Mouse (Mus musculus) megakaryocyte, adult 5-6 weeks (primary cell): ENCODE results near the gene Isoc2b. TPM values are rescaled to one million over a fixed set of nuclear protein-coding genes. Genes with fewer than 3 reads are reported as not detected.

Experiments used
- total RNA-seq, 2 experiments: library from RNA; stranded (forward) in 1 of 2; stranded (reverse) in 1 of 2; fragments of 153-499, 151-499 nt in 1 of 2; fragments of 221-1000, 200-1000 nt in 1 of 2; gene quantifications; 2 replicates each; pipeline versions ENCODE4 v1.2.3 to v1.2.4; 2015 to 2017

Gene Isoc2b
- total RNA-seq, 2 experiments from 2014 or later = 9.2 to 70.2 TPM

Other genes starting within 250 kb of the Isoc2b start
Only the 30 nearest of the 33 such genes appear.
- 12.7 and 16.9 TPM in 2 replicates for gene Hspbp1, start 185.2 kb downstream of the Isoc2b start, total RNA-seq (2015)
- gene Hspbp1, start 185.2 kb downstream of the Isoc2b start, total RNA-seq (2017) = 9.8 and 15.3 TPM in 2 replicates
- gene Brsk1, start 179.7 kb downstream of the Isoc2b start, total RNA-seq (2015) = not detected in 2 replicates
- gene Brsk1, start 179.7 kb downstream of the Isoc2b start, total RNA-seq (2017) = not detected in 2 replicates
- 11.4 and 13.3 TPM in 2 replicates for gene Tmem150b, start 145.0 kb downstream of the Isoc2b start, total RNA-seq (2015)
- gene Tmem150b, start 145.0 kb downstream of the Isoc2b start, total RNA-seq (2017) = 15.5 and 18.0 TPM in 2 replicates
- gene Kmt5c, start 130.1 kb downstream of the Isoc2b start, total RNA-seq (2015) = 32.4 and 38.4 TPM in 2 replicates
- gene Kmt5c, start 130.1 kb downstream of the Isoc2b start, total RNA-seq (2017) = 44.2 and 58.2 TPM in 2 replicates
- gene Cox6b2, start 117.2 kb downstream of the Isoc2b start, total RNA-seq (2015) = 29.5 and 32.4 TPM in 2 replicates
- gene Cox6b2, start 117.2 kb downstream of the Isoc2b start, total RNA-seq (2017) = 20.5 and 24.8 TPM in 2 replicates
- gene Fam71e2, start 99.0 kb downstream of the Isoc2b start, total RNA-seq (2015) = not detected in 2 replicates
- gene Fam71e2, start 99.0 kb downstream of the Isoc2b start, total RNA-seq (2017) = not detected in 2 replicates
- not detected in 2 replicates for gene Il11, start 87.4 kb downstream of the Isoc2b start, total RNA-seq (2015)
- not detected in 2 replicates for gene Il11, start 87.4 kb downstream of the Isoc2b start, total RNA-seq (2017)
- gene Tmem190, start 87.3 kb downstream of the Isoc2b start, total RNA-seq (2015) = not detected in 2 replicates
- gene Tmem190, start 87.3 kb downstream of the Isoc2b start, total RNA-seq (2017) = not detected in 2 replicates
- gene Tmem238, start 80.6 kb downstream of the Isoc2b start, total RNA-seq (2015) = 1.3 and 3.0 TPM in 2 replicates
- 0.61 and 2.5 TPM in 2 replicates for gene Tmem238, start 80.6 kb downstream of the Isoc2b start, total RNA-seq (2017)
- gene Rpl28, start 77.4 kb downstream of the Isoc2b start, total RNA-seq (2015) = 1,340 and 1,433 TPM in 2 replicates
- gene Rpl28, start 77.4 kb downstream of the Isoc2b start, total RNA-seq (2017) = 535 and 673 TPM in 2 replicates
- 313 and 324 TPM in 2 replicates for gene Ube2s, start 57.7 kb downstream of the Isoc2b start, total RNA-seq (2015)
- 178 and 185 TPM in 2 replicates for gene Ube2s, start 57.7 kb downstream of the Isoc2b start, total RNA-seq (2017)
- gene Shisa7, start 25.6 kb downstream of the Isoc2b start, total RNA-seq (2015) = not detected in 2 replicates
- not detected in 2 replicates for gene Shisa7, start 25.6 kb downstream of the Isoc2b start, total RNA-seq (2017)
- 2.3 and 3.0 TPM in 2 replicates for gene Isoc2a, start 6.9 kb upstream of the Isoc2b start, total RNA-seq (2015)
- 5.0 TPM in 2 replicates for gene Isoc2a, start 6.9 kb upstream of the Isoc2b start, total RNA-seq (2017)
- gene Gm36210, start 36.3 kb upstream of the Isoc2b start, total RNA-seq (2015) = not detected in 2 replicates
- gene Gm36210, start 36.3 kb upstream of the Isoc2b start, total RNA-seq (2017) = not detected in 2 replicates
- gene Zfp628, start 45.0 kb upstream of the Isoc2b start, total RNA-seq (2015) = 6.7 and 7.3 TPM in 2 replicates
- gene Zfp628, start 45.0 kb upstream of the Isoc2b start, total RNA-seq (2017) = 1.9 and 3.0 TPM in 2 replicates
- gene Nat14, start 51.8 kb upstream of the Isoc2b start, total RNA-seq (2015) = 0.13 and 0.82 TPM in 2 replicates
- gene Nat14, start 51.8 kb upstream of the Isoc2b start, total RNA-seq (2017) = 0.11 and 1.1 TPM in 2 replicates
- gene Ssc5d, start 55.5 kb upstream of the Isoc2b start, total RNA-seq (2015) = not detected in 2 replicates
- gene Ssc5d, start 55.5 kb upstream of the Isoc2b start, total RNA-seq (2017) = 0.04 TPM in 1 of 2 replicates, not detected in the other
- not detected in 2 replicates for gene Sbk2, start 94.1 kb upstream of the Isoc2b start, total RNA-seq (2015)
- not detected in 2 replicates for gene Sbk2, start 94.1 kb upstream of the Isoc2b start, total RNA-seq (2017)
- 0.09 TPM in 1 of 2 replicates, not detected in the other for gene Sbk3, start 100.9 kb upstream of the Isoc2b start, total RNA-seq (2015)
- not detected in 2 replicates for gene Sbk3, start 100.9 kb upstream of the Isoc2b start, total RNA-seq (2017)
- gene Zfp579, start 125.9 kb upstream of the Isoc2b start, total RNA-seq (2015) = 5.7 and 14.9 TPM in 2 replicates
- gene Zfp579, start 125.9 kb upstream of the Isoc2b start, total RNA-seq (2017) = 0.81 and 0.89 TPM in 2 replicates
- gene Zfp524, start 144.2 kb upstream of the Isoc2b start, total RNA-seq (2015) = 24.8 and 26.2 TPM in 2 replicates
- 13.5 and 13.9 TPM in 2 replicates for gene Zfp524, start 144.2 kb upstream of the Isoc2b start, total RNA-seq (2017)
- gene Fiz1, start 144.4 kb upstream of the Isoc2b start, total RNA-seq (2015) = 19.2 and 20.6 TPM in 2 replicates
- gene Fiz1, start 144.4 kb upstream of the Isoc2b start, total RNA-seq (2017) = 9.3 and 12.1 TPM in 2 replicates
- gene Gm44973, start 145.2 kb upstream of the Isoc2b start, total RNA-seq (2015) = 0.30 TPM in 1 of 2 replicates, not detected in the other
- not detected in 2 replicates for gene Gm44973, start 145.2 kb upstream of the Isoc2b start, total RNA-seq (2017)
- 11.9 and 12.0 TPM in 2 replicates for gene Zfp865, start 150.1 kb upstream of the Isoc2b start, total RNA-seq (2015)
- 13.6 and 14.4 TPM in 2 replicates for gene Zfp865, start 150.1 kb upstream of the Isoc2b start, total RNA-seq (2017)
- gene Ccdc106, start 150.3 kb upstream of the Isoc2b start, total RNA-seq (2015) = 0.13 and 0.48 TPM in 2 replicates
- 2.1 TPM in 1 of 2 replicates, not detected in the other for gene Ccdc106, start 150.3 kb upstream of the Isoc2b start, total RNA-seq (2017)
- gene 4632433K11Rik, start 163.9 kb upstream of the Isoc2b start, total RNA-seq (2015) = 0.62 TPM in 1 of 2 replicates, not detected in the other
- gene 4632433K11Rik, start 163.9 kb upstream of the Isoc2b start, total RNA-seq (2017) = 0.81 TPM in 1 of 2 replicates, not detected in the other
- gene Zfp784, start 168.2 kb upstream of the Isoc2b start, total RNA-seq (2015) = 2.5 and 3.2 TPM in 2 replicates
- 1.7 TPM in 2 replicates for gene Zfp784, start 168.2 kb upstream of the Isoc2b start, total RNA-seq (2017)
- gene Zfp580, start 181.3 kb upstream of the Isoc2b start, total RNA-seq (2015) = 0.25 and 1.6 TPM in 2 replicates
- not detected in 2 replicates for gene Zfp580, start 181.3 kb upstream of the Isoc2b start, total RNA-seq (2017)
- gene U2af2, start 191.9 kb upstream of the Isoc2b start, total RNA-seq (2015) = 68.6 and 71.0 TPM in 2 replicates
- gene U2af2, start 191.9 kb upstream of the Isoc2b start, total RNA-seq (2017) = 153 and 170 TPM in 2 replicates
- 74.6 and 79.4 TPM in 2 replicates for gene Epn1, start 210.0 kb upstream of the Isoc2b start, total RNA-seq (2015)
- gene Epn1, start 210.0 kb upstream of the Isoc2b start, total RNA-seq (2017) = 76.4 and 88.9 TPM in 2 replicates